Mouse (Mus musculus): ENCODE measurements around the gene Arid5b. TPM values are rescaled to one million over a fixed set of nuclear protein-coding genes. Genes with fewer than 3 reads are reported as not detected.

Arid5b gene
- polyA plus RNA-seq (2015; fragmentation: Nextera tagmentation; extraction: Ambion mirVana), result 21.5 and 22.3 TPM in 2 replicates

GRCm38 (mm10) chr10:68278632-68279361 lies at the start of gene Arid5b:
TSS of gene Arid5b (minus strand) at chr10:68278740.
- peak within 1 kb of the TSS; percentile 64 for H3K4me3 ChIP-seq
- peak within 1 kb of the TSS; percentile 93 for H3K4me2 ChIP-seq
- ATAC-seq (ENCODE audit: low read depth), result no peak
- no peaks in the 10 kb centered on the region for H3K27me3 ChIP-seq
- peaks cover 51% of the 10 kb centered on the region for H3K4me1 ChIP-seq (replicated peaks)
- H3K9ac ChIP-seq, result peak within 1 kb of the TSS; percentile 84
- no peaks in the 10 kb centered on the region for H3K36me3 ChIP-seq
- WGBS, result under 1% methylated on average over 24 of the region's 24 CpGs
- peak within 1 kb of the TSS; percentile 92 for H3K27ac ChIP-seq (replicated peaks)
- no peaks in the 10 kb centered on the region for H3K9me3 ChIP-seq

DNA sequence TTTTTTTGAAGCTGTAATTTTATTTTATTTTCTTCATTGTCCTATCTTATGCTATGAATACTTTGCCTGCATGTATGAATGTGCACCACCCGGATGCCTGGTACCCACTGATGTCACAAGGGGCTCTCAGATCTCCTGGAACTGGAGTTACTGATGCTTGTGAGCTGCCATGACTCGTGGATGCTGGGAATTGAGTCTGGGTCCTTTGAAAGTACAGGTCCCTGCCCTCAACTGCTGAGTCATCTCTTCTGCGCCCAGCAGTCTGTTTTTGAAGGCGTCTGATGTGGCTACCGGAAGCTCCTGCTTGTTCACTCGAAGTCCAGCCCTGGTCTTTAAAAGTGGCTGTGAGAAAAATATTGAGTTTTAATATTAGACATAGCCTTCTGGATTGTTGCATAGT lies 46.8 kb upstream of the Arid5b start:
- no peak for ATAC-seq (ENCODE audit: low read depth)
- H3K27ac ChIP-seq (replicated peaks), result no peak overlapping the region
- WGBS, result 89% methylated on average over 6 of the region's 6 CpGs
- no peak overlapping the region for H3K4me2 ChIP-seq
- no peak overlapping the region for H3K9ac ChIP-seq
- H3K27me3 ChIP-seq, result no peaks in the 10 kb centered on the region
- H3K9me3 ChIP-seq, result no peaks in the 10 kb centered on the region
- no peaks in the 10 kb centered on the region for H3K4me1 ChIP-seq (replicated peaks)
- H3K4me3 ChIP-seq, result no peak overlapping the region
- no peaks in the 10 kb centered on the region for H3K36me3 ChIP-seq

GRCm38 (mm10) chr10:68324061-68324460 lies 45.5 kb upstream of the Arid5b start:
- H3K4me2 ChIP-seq, result no peak overlapping the region
- no peak for ATAC-seq (ENCODE audit: low read depth)
- no peak overlapping the region for H3K27ac ChIP-seq (replicated peaks)
- H3K4me3 ChIP-seq, result no peak overlapping the region
- H3K36me3 ChIP-seq, result no peaks in the 10 kb centered on the region
- H3K4me1 ChIP-seq (replicated peaks), result no peaks in the 10 kb centered on the region
- no peak overlapping the region for H3K9ac ChIP-seq
- WGBS, result 87% methylated on average over 11 of the region's 11 CpGs
- no peaks in the 10 kb centered on the region for H3K9me3 ChIP-seq
- H3K27me3 ChIP-seq, result no peaks in the 10 kb centered on the region

DNA sequence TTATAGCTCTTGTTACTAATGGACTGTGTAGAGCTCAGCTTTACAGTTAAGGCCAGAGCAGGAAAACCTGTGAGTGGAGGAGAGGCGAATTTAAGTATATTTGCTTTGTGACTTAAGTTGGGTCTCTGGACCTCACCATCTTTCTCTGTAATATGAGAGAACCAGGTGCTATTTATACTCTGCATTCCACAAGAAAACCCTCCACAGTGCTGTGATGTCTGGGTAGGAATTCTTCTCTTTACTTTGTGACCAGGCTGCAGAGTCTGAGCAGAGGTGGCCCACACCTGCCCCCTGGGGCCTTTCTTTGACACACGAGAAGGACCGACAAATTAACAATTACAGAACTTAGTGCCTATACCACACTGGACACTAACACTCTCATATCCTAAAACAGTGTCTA lies 44.6 kb upstream of the Arid5b start:
- Histone ChIP-seq H3K9ac (no peak overlapping the region), H3K36me3 (no peaks in the 10 kb centered on the region), H3K27me3 (no peaks in the 10 kb centered on the region), H3K9me3 (no peaks in the 10 kb centered on the region), H3K4me1 (replicated peaks) (no peaks in the 10 kb centered on the region), H3K27ac (replicated peaks) (no peak overlapping the region), H3K4me3 (no peak overlapping the region), H3K4me2 (no peak overlapping the region)
- no peak for ATAC-seq (ENCODE audit: low read depth)
- 85% methylated on average over 3 of the region's 3 CpGs for WGBS

DNA sequence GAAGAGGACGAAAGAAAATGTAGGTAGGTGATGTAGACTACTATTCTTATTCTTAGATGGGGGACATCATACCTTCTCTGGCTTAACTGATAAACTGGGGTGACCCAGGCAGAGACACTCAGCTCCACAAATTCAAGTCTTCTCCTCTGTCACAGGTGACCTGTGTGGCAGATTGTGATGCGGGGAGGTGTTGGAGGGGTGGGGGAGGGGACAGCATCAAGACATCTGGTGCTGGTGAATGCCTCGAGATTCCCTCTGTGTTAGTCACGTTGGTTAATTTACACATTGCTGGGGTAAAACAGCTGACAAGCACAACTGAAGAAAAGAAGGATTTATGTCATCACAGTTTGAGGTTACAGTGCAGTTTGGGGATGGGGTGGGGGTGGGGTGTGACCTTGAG lies 42.4 kb upstream of the Arid5b start:
- H3K4me3 ChIP-seq, result no peak overlapping the region
- no peak overlapping the region for H3K4me2 ChIP-seq
- H3K27ac ChIP-seq (replicated peaks), result no peak overlapping the region
- H3K27me3 ChIP-seq, result no peaks in the 10 kb centered on the region
- H3K9me3 ChIP-seq, result no peaks in the 10 kb centered on the region
- ATAC-seq (ENCODE audit: low read depth), result no peak
- H3K9ac ChIP-seq, result no peak overlapping the region
- WGBS, result 75% methylated on average over 4 of the region's 4 CpGs
- H3K4me1 ChIP-seq (replicated peaks), result no peaks in the 10 kb centered on the region
- H3K36me3 ChIP-seq, result no peaks in the 10 kb centered on the region

DNA sequence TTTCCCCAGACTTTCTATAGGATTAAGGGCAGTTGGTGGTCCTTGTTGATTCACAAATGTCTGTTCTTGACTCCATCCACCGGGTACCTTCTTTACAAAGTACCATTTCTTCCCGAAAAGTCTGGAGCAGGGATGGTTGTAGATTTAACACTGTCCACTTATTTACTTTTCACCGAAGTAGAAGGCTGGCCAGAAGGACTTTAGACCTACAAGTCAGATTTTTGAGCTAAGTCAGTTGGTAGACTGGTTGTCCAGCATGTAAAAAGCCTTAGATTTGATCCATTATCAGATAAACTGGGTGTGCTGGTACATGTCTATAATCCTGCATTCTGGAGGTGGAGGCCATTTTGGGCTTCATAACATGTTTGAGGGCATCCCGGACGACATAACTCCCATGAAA lies 42.0 kb upstream of the Arid5b start:
- Histone ChIP-seq H3K27me3 (no peaks in the 10 kb centered on the region), H3K9me3 (no peaks in the 10 kb centered on the region), H3K4me2 (no peak overlapping the region), H3K36me3 (no peaks in the 10 kb centered on the region), H3K9ac (no peak overlapping the region), H3K4me1 (replicated peaks) (no peaks in the 10 kb centered on the region), H3K27ac (replicated peaks) (no peak overlapping the region), H3K4me3 (no peak overlapping the region)
- no peak for ATAC-seq (ENCODE audit: low read depth)
- WGBS, result 94% methylated on average over 5 of the region's 5 CpGs

GRCm38 (mm10) chr10:68319438-68319837 lies 40.9 kb upstream of the Arid5b start:
- no peak overlapping the region for H3K27ac ChIP-seq (replicated peaks)
- no peaks in the 10 kb centered on the region for H3K27me3 ChIP-seq
- WGBS, result 82% methylated on average over 6 of the region's 6 CpGs
- no peak overlapping the region for H3K4me3 ChIP-seq
- ATAC-seq (ENCODE audit: low read depth), result no peak
- H3K9ac ChIP-seq, result no peak overlapping the region
- H3K4me2 ChIP-seq, result no peak overlapping the region
- no peaks in the 10 kb centered on the region for H3K4me1 ChIP-seq (replicated peaks)
- no peaks in the 10 kb centered on the region for H3K36me3 ChIP-seq
- no peaks in the 10 kb centered on the region for H3K9me3 ChIP-seq

GRCm38 (mm10) chr10:68318438-68318979 lies 40.0 kb upstream of the Arid5b start:
- Histone ChIP-seq H3K36me3 (no peaks in the 10 kb centered on the region), H3K27ac (replicated peaks) (no peak overlapping the region), H3K9ac (no peak overlapping the region), H3K27me3 (no peaks in the 10 kb centered on the region), H3K4me1 (replicated peaks) (no peaks in the 10 kb centered on the region), H3K4me2 (no peak overlapping the region), H3K9me3 (no peaks in the 10 kb centered on the region), H3K4me3 (no peak overlapping the region)
- no peak for ATAC-seq (ENCODE audit: low read depth)
- WGBS, result 79% methylated on average over 6 of the region's 6 CpGs

GRCm38 (mm10) chr10:68312734-68313133 lies 34.2 kb upstream of the Arid5b start:
- H3K27me3 ChIP-seq, result no peaks in the 10 kb centered on the region
- 0 out of 2 replicates have a peak, but pooled peaks cover 5% of the 10 kb centered on the region for H3K9me3 ChIP-seq
- no peaks in the 10 kb centered on the region for H3K4me1 ChIP-seq (replicated peaks)
- no peak overlapping the region for H3K4me2 ChIP-seq
- no peak overlapping the region for H3K9ac ChIP-seq
- no peaks in the 10 kb centered on the region for H3K36me3 ChIP-seq
- ATAC-seq (ENCODE audit: low read depth), result no peak
- H3K4me3 ChIP-seq, result no peak overlapping the region
- no peak overlapping the region for H3K27ac ChIP-seq (replicated peaks)
- WGBS, result 80% methylated on average over 8 of the region's 8 CpGs

DNA sequence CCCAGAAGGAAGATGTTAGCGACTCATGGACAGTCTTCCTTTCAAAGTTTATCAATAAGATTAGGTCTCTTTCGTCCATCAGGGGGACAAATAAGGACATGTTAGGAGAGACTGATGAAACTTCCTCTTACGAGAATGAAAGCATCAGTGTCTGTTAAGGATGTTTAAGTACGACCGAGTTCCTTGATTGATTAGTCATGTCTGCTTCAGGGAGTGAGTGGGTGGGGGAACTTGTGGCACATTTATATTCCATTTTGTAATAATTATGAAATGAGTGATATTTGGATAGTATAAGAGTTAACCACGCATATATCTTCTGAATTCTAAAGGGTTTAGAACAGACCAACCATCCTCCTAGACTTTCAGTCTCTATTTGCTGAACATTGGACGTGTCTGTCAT lies 22.5 kb upstream of the Arid5b start:
- H3K4me1 ChIP-seq (replicated peaks), result no peaks in the 10 kb centered on the region
- H3K27ac ChIP-seq (replicated peaks), result no peak overlapping the region
- ATAC-seq (ENCODE audit: low read depth), result no peak
- no peaks in the 10 kb centered on the region for H3K9me3 ChIP-seq
- no peaks in the 10 kb centered on the region for H3K27me3 ChIP-seq
- no peaks in the 10 kb centered on the region for H3K36me3 ChIP-seq
- H3K9ac ChIP-seq, result no peak overlapping the region
- no peak overlapping the region for H3K4me2 ChIP-seq
- H3K4me3 ChIP-seq, result no peak overlapping the region
- WGBS, result 87% methylated on average over 7 of the region's 7 CpGs

DNA sequence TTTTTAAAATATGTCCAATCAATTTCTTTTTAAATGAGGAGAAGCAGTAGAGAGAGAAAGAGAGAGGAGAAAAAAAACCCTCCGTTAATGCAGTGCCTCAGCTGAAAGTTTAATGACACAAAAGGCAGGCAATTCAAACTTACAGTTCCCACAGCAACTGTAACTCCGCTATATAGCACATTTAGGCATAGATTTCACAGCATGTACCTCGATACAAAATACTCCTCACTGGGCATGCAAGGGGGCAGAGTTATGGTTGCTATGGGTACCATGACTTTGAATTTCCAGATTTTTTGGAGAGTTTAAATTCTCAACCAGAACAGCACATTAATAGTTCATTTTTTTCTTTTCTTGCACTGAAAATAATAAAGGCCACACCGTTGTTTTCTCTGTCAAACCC lies 10.9 kb upstream of the Arid5b start:
- 71% methylated on average over 4 of the region's 4 CpGs for WGBS
- H3K4me1 ChIP-seq (replicated peaks), result no peaks in the 10 kb centered on the region

DNA sequence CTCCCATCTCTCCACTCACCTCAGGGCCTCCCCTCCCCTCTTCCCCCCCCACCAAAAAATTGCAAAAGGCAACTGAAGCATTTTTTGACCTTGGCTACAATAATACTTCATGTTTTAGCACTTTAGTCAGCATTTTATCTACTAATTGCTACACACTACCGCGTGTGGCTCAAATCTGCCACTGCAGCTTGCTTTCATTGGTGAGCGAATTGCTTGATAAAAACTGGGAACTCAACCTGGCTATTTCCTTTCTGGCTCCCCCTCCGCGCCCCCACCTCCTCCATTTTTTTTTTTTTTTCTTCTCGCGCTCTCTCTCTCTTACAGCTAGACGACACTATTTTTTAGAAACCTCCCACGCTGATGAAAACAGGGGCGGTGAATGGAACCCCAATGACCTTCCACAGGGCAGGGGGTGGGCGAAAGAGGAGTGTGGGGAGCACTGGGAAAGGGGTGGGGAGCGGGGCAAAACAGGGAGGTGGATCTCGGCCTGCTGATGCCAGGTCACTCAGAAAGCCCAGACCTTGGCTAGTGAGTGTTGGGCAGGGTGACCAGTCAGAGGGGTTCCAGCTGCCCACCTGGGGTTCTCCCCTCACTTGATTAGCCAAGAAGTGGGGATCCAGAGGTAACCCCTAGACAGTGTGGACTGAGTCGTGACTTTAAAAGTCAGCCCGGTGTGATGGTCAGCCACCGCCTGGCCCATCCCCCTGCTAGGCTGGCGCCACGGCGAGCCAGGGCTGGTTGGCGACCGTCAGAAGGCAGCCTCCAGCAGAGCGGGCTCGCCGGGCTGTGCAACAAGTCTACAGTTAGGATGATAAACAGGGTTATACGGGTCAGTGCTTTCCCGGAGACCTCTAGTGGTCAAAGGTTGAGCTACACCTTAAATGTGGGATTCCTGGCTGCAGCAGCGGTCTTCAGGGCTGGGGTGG lies 4.2 kb upstream of the Arid5b start:
- Histone ChIP-seq H3K4me1 (replicated peaks) (peaks cover 31% of the 10 kb centered on the region), H3K4me3 (peak overlapping the region; percentile 35), H3K9ac (peak overlapping the region; percentile 52), H3K4me2 (peak overlapping the region; percentile 71), H3K36me3 (no peaks in the 10 kb centered on the region), H3K9me3 (no peaks in the 10 kb centered on the region), H3K27ac (replicated peaks) (peak overlapping the region; percentile 77), H3K27me3 (no peaks in the 10 kb centered on the region)
- WGBS, result 3% methylated on average over 27 of the region's 27 CpGs
- peak; percentile 49 for ATAC-seq (ENCODE audit: low read depth)

More for the DNA sequence above, 10.9 kb upstream of the Arid5b start:
- H3K27ac ChIP-seq (replicated peaks), result no peak overlapping the region
- no peaks in the 10 kb centered on the region for H3K27me3 ChIP-seq
- H3K4me2 ChIP-seq, result no peak overlapping the region
- ATAC-seq (ENCODE audit: low read depth), result no peak
- no peak overlapping the region for H3K9ac ChIP-seq
- no peaks in the 10 kb centered on the region for H3K36me3 ChIP-seq
- H3K4me3 ChIP-seq, result no peak overlapping the region
- peaks cover 14% of the 10 kb centered on the region; the same call in 1 of the 2 replicates for H3K9me3 ChIP-seq

Data from neural tube, embryonic 13.5 days (tissue).